9 mouse cellular contexts compared by ENCODE assay signal in genomic region chr4:57065273-57065672, GRCm38 (mm10).
A peak's percentile ranks its signal among the peaks of the same experiment; 100 is the strongest.
DNase-seq lines count a peak whose midpoint lies in the region; ATAC-seq lines count a peak whose summit lies in the region.
"Had no signal": no experiment of that assay in that cellular context is flagged by ENCODE, and none has a peak within 500 bp of the region (broad histone marks: within the 10 kb centered on the region; RNA-seq: fewer than 3 reads in every experiment).

No protein-coding gene starts in this region.

- ATAC-seq in hindbrain, embryonic 16.5 days: peak; percentile 66
- peak; percentile 92 for ATAC-seq in megakaryocyte, adult 5-6 weeks (ENCODE audit: poor library complexity, severe bottlenecking)

- peaks cover 6% of the 10 kb centered on the region; the same call in 1 of the 2 replicates for H3K4me1 ChIP-seq in hindbrain, embryonic 16.5 days (ENCODE audit: control insufficient read depth, insufficient read depth, low read depth, low read length)

- no peak overlapping the region for H3K4me2 ChIP-seq in hindbrain, embryonic 16.5 days (ENCODE audit: low read length)
- H3K4me2 ChIP-seq: limb, embryonic 12.5 days had no signal

- WGBS in hindbrain, embryonic 16.5 days: 34% methylated on average over 4 of the region's 4 CpGs

- H3K9me3 ChIP-seq in hindbrain, embryonic 16.5 days (ENCODE audit: control insufficient read depth, low read length): no peaks in the 10 kb centered on the region
- H3K9me3 ChIP-seq: limb, embryonic 12.5 days had no signal

- peak; percentile 86 for DNase-seq in NIH3T3 (ENCODE audit: low read depth)
- peak; percentile 87 to 92 for DNase-seq in cerebellum, adult 18-20 months
- peak; percentile 61 for DNase-seq in forelimb bud, embryonic 11.5 days (ENCODE audit: low read depth, low spot score)
- peak; percentile 76 for DNase-seq in layer of hippocampus, postnatal 36 days
- DNase-seq in right cerebral cortex, adult 2 months (ENCODE audit: low spot score in 2 of 2): peak; percentile 87
- peak; percentile 48 for DNase-seq in urinary bladder, adult 2 months (ENCODE audit: low spot score)

- no peaks in the 10 kb centered on the region for H3K27me3 ChIP-seq in hindbrain, embryonic 16.5 days (replicated peaks; ENCODE audit: control insufficient read depth, insufficient read depth, low read length)
- H3K27me3 ChIP-seq: limb, embryonic 12.5 days had no signal

- H3K4me3 ChIP-seq in hindbrain, embryonic 16.5 days (ENCODE audit: low read length): no peak overlapping the region
- H3K4me3 ChIP-seq: limb, embryonic 12.5 days had no signal

- H3K9ac ChIP-seq in hindbrain, embryonic 16.5 days (ENCODE audit: low read depth, low read length): no peak overlapping the region
- H3K9ac ChIP-seq: limb, embryonic 12.5 days had no signal

- H3K36me3 ChIP-seq in hindbrain, embryonic 16.5 days (ENCODE audit: control insufficient read depth, insufficient read depth, low read length): no peaks in the 10 kb centered on the region
- H3K36me3 ChIP-seq: limb, embryonic 12.5 days had no signal

- no peak overlapping the region for H3K27ac ChIP-seq in hindbrain, embryonic 16.5 days (ENCODE audit: low read depth, low read length)
- H3K27ac ChIP-seq: limb, embryonic 12.5 days had no signal
